Mouse (Mus musculus) left cerebral cortex, postnatal 4 days (tissue): ENCODE measurements around the gene Olfr1502. TPM values are rescaled to one million over a fixed set of nuclear protein-coding genes. Genes with fewer than 3 reads are reported as not detected.
"Not testable (repeated sequence)": the region's sequence is repeated elsewhere in the genome, so short reads cannot be mapped to it uniquely, and the experiment has no call there.

ENCODE experiments used
- DNase-seq: peaks from one replicate; pipeline ENCODE4 v3.0.0-alpha.2; 2022
- intact Hi-C: fragments of 180-260 bp; cut with DNase I; formaldehyde crosslinking; loops from one replicate; pipeline ENCODE4 v1.15.1; 2025
- total RNA-seq, 2 experiments: library from RNA; stranded (reverse); gene quantifications; 2 replicates each; pipeline ENCODE4 v1.2.3; 2021

The Olfr1502 gene
- not detected for total RNA-seq

DNA sequence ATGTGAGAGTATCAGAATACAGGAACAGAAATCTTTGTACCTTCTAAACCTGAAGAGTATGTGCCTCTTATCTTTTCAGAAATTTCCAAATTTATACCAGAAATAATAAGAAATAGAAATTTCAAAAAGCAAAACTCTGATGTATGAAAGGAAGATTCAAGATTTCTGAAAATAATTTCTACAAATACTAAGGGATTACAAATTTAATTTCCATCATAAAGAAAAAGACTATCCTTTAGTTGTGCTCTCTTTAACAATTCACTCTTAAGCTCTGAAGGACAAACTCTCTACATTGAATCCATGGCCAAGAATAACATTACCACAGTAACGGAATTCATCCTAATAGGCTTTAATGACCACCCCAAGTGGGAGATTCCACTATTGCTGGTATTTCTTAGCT, at the start of gene Olfr1502:
Gene Olfr1502 (plus strand): TSS at position 301 of the 400 bp plus-strand sequence.
- intact Hi-C loops = no loop called here
- no peak for DNase-seq

DNA sequence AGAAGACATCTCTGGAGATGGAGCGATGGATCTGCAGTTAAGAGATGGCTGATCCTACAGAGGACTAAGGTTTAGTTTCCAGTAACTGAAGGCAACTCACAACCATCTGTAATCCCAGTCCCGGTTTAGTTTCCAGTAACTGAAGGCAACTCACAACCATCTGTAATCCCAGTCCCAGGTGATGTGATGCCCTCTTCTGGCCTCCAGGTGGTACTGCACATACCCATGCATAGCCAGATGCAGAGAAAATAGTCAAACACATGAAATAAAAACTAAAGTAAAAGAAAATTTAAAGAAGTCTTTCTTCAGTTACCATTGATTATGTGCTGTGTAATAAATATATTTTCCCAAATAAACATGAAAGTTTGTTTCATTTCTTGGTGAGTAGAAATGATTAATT, 48.8 kb upstream of the Olfr1502 start:
- no peak for DNase-seq
- intact Hi-C loops = no loop called here

DNA sequence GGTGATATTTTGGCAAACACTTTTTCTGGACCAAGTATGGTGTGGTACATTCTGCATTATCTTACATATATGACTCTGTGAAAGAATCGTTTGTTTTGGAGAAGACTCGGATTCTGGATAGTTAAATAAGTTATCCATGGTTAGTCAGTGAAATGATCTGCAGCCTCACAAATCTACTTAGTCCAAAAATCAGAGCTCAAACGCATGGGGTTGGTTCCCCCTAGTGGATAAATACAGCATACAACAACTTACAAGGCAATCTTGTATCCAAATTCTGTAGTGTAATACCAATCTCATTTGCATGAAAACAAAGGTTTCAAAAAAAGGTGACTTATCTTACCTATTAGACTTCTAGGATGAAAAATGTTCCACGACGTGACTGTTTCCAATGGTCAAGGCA, 42.8 kb upstream of the Olfr1502 start:
- DNase-seq = no peak
- intact Hi-C loops = no loop called here

GRCm38 (mm10) chr19:13819347-13819746, 42.2 kb upstream of the Olfr1502 start, which contains the start of gene Olfr1499:
Gene Olfr1499, minus strand, starts transcription at chr19:13819447.
- intact Hi-C loops = no loop called here
- DNase-seq = no peak

- intact Hi-C loops = no loop called here
- DNase-seq = no peak
These were observed 40.7 kb upstream of the Olfr1502 start for GRCm38 (mm10) chr19:13820847-13821246.

- DNase-seq = no peak
- intact Hi-C loops = no loop called here
These were observed 33.1 kb upstream of the Olfr1502 start for GRCm38 (mm10) chr19:13828447-13828846.

- intact Hi-C loops = no loop called here
- DNase-seq = no peak
These were observed 31.2 kb upstream of the Olfr1502 start, which contains the start of gene Olfr1500 for GRCm38 (mm10) chr19:13830388-13830787. Gene Olfr1500, minus strand, starts transcription at chr19:13830488.

DNA sequence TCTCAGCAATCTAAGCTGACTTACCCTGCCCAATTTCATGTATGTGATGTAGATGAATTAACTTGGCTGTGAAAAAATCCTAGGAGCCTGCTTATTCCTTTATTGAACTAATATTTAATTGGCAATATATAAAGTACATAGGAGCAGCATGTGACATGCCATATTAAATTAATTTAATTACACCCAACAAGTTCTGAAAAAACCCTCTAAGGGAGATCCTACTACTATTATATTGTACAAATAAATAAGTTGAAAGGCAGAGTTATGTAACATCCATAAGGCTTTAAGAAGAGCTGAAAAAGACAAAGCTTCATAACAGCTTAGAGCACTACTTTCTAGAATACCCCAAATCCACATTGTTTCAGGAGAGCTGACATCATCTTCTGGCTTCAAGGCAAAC, 11.0 kb upstream of the Olfr1502 start, which contains the start of gene Olfr1501:
Gene Olfr1501 (minus strand): TSS at position 101 of the 400 bp plus-strand sequence.
- DNase-seq, intact Hi-C loops: not testable (repeated sequence)

DNA sequence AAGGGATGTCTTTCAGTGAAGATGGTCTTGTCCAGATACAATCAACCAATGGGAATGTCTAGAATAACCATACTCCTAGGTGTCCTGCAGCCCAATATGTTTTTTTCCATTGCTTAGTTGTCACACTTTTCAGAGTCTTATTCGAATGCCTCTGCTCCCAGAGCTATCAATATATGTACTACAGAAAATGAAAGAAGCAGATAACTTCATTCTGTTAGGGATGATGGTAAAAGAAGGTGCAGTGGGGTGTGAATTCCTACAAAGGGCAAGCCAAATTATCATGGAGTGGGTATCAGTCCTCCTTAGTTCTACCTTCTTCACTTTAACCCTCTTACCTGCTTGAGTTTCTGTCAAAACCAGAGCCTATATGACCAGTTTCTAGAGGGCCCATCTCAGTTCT, 36.2 kb downstream of the Olfr1502 start, which contains the start of gene Olfr1504:
Gene Olfr1504 (minus strand): TSS at position 101 of the 400 bp plus-strand sequence.
- no peak for DNase-seq

More for the DNA sequence above, 36.2 kb downstream of the Olfr1502 start, which contains the start of gene Olfr1504:
- intact Hi-C loops = no loop called here

Other genes with a start within 250 kb of the Olfr1502 start
- not detected for gene Olfr1487, start 244.4 kb upstream of the Olfr1502 start, total RNA-seq
- gene Olfr1489, start 230.2 kb upstream of the Olfr1502 start, total RNA-seq = not detected
- not detected for gene Olfr1490, start 210.7 kb upstream of the Olfr1502 start, total RNA-seq
- not detected for gene Olfr1491, start 164.5 kb upstream of the Olfr1502 start, total RNA-seq
- not detected for gene Olfr1493-ps1, start 138.5 kb upstream of the Olfr1502 start, total RNA-seq
- not detected for gene Olfr1494, start 122.1 kb upstream of the Olfr1502 start, total RNA-seq
- not detected for gene Olfr1495, start 97.2 kb upstream of the Olfr1502 start, total RNA-seq
- not detected for gene Olfr1496, start 83.9 kb upstream of the Olfr1502 start, total RNA-seq
- gene Olfr1497, start 63.6 kb upstream of the Olfr1502 start, total RNA-seq = not detected
- not detected for gene Olfr1499, start 42.3 kb upstream of the Olfr1502 start, total RNA-seq
- gene Olfr1500, start 31.3 kb upstream of the Olfr1502 start, total RNA-seq = not detected
- gene Olfr1501, start 11.1 kb upstream of the Olfr1502 start, total RNA-seq = not detected
- not detected for gene Olfr1504, start 36.1 kb downstream of the Olfr1502 start, total RNA-seq
- gene Olfr1505, start 51.7 kb downstream of the Olfr1502 start, total RNA-seq = not detected